Mouse (Mus musculus) Muller cell, postnatal 12 days (primary cell): Measurements from ENCODE around the gene Trmt10b.
A peak's percentile ranks its signal among the peaks of the same experiment; 100 is the strongest.

Experiments used
- DNase-seq: peaks from one replicate; pipeline ENCODE4 v3.0.0-alpha.2; 2015; ENCODE audit errors: inconsistent ontology term

Gene Trmt10b

GRCm38 (mm10) chr4:45341669-45342249 is 44.8 kb downstream of the Trmt10b start, which contains the start of gene Dcaf10:
Dcaf10 (plus strand) TSS chr4:45342101.
- peak; percentile 96 for DNase-seq

- peak; percentile 77 for DNase-seq
Measured at GRCm38 (mm10) chr4:45342286-45343155, 45.6 kb downstream of the Trmt10b start, which contains the start of gene Exosc3. Exosc3 (minus strand) TSS chr4:45342732.

- DNase-seq: no peak
Measured at GRCm38 (mm10) chr4:45356653-45357052, 59.7 kb downstream of the Trmt10b start.
